11 mouse cellular contexts compared by ENCODE assay signal in the genomic region with DNA sequence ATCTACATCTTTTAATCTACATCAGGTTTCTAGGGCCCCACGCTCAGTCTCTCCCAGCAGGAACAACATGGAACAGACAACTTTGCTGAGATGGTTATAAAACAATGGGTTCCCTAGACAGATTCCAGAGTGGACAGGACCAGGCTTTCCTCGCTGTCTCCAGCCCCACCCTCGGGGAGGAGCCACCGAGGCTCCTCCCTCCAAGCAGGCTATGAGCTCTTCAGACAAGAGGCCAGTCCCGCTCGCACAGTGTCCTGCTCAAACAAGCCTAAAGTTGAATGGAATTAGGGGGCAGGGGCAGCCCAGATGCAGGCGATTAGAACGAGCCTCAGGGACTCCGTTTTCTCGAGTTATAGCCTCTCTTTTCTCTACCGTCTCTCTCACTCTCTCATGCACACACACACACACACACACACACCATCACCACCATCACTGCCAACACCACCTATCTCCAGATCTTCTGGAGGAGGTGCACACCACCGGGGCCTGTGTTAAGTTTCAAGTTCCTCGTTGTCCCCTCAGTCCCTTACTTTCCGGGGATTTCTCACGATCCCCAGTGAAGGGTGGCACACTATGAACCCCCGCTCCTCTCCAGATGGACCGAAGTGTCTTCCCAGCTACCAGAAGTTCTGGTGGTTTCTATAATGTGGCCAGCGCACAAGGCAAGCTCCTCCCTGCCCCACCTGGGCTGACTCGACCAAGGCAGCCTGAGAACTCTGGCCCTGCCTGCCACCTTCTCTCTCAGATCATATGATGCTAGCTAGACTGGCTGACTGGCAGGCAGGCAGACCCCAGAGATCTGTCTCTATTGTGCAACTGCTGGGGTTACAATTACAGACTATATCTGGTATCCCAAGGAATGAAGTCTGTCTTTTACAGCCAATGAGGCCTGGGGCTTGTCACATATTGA. TPM values are rescaled to one million over a fixed set of nuclear protein-coding genes. Genes with fewer than 3 reads are reported as not detected.
A peak's percentile ranks its signal among the peaks of the same experiment; 100 is the strongest.
DNase-seq lines count a peak whose midpoint lies in the region; ATAC-seq lines count a peak whose summit lies in the region.
"Had no signal": no experiment of that assay in that cellular context is flagged by ENCODE, and none has a peak within 500 bp of the region (broad histone marks: within the 10 kb centered on the region; RNA-seq: fewer than 3 reads in every experiment).

No protein-coding gene starts in this region.

- H3K4me1 ChIP-seq in hindbrain, embryonic 12.5 days: peaks cover 54% of the 10 kb centered on the region
- H3K4me1 ChIP-seq in midbrain, embryonic 16.5 days (ENCODE audit: control insufficient read depth, insufficient read depth, low read length): peaks cover 55% of the 10 kb centered on the region

- ATAC-seq in frontal cortex, adult (ENCODE audit: low TSS enrichment): peak; percentile 36
- ATAC-seq in hindbrain, embryonic 12.5 days (ENCODE audit: low FRiP score): peak; percentile 57
- ATAC-seq in midbrain, embryonic 16.5 days: peak; percentile 50

- intact Hi-C loops in left cerebral cortex, postnatal 36 days (cut with DNase I): no loop called here

- WGBS in hindbrain, embryonic 12.5 days: 29% methylated on average over 19 of the region's 19 CpGs
- WGBS in midbrain, embryonic 16.5 days: 16% methylated on average over 19 of the region's 19 CpGs

- H3K27me3 ChIP-seq in hindbrain, embryonic 12.5 days: no peaks in the 10 kb centered on the region
- no peaks in the 10 kb centered on the region for H3K27me3 ChIP-seq in midbrain, embryonic 16.5 days (ENCODE audit: control insufficient read depth, insufficient read depth, low read depth, low read length)

- H3K4me3 ChIP-seq in hindbrain, embryonic 12.5 days: no peak overlapping the region
- H3K4me3 ChIP-seq in midbrain, embryonic 16.5 days (ENCODE audit: low read depth, low read length): no peak overlapping the region
- H3K4me3 ChIP-seq: heart, adult 2 months had no signal

- peak overlapping the region; percentile 88 for H3K27ac ChIP-seq in hindbrain, embryonic 12.5 days
- peak overlapping the region; percentile 63 for H3K27ac ChIP-seq in midbrain, embryonic 16.5 days (ENCODE audit: low read length)
- H3K27ac ChIP-seq: heart, adult 2 months had no signal

- H3K9me3 ChIP-seq in hindbrain, embryonic 12.5 days (replicated peaks): no peaks in the 10 kb centered on the region
- no peaks in the 10 kb centered on the region for H3K9me3 ChIP-seq in midbrain, embryonic 16.5 days (replicated peaks; ENCODE audit: control insufficient read depth, low read length, poor library complexity, severe bottlenecking)

- 0 out of 2 replicates have a peak overlapping the region, but pooled peaks have one; percentile 36 for H3K9ac ChIP-seq in hindbrain, embryonic 12.5 days
- H3K9ac ChIP-seq in midbrain, embryonic 16.5 days (ENCODE audit: low read depth, low read length): peak overlapping the region; percentile 39; the same call in 1 of the 2 replicates

- no peak for DNase-seq in frontal cortex, postnatal 14 days (ENCODE audit: low spot score in 2 of 2)
- DNase-seq in embryo, embryonic 10.5 days (ENCODE audit: low spot score): peak; percentile 80
- no peak for DNase-seq in gastrocnemius, postnatal 4 days (ENCODE audit: low spot score in 2 of 2)
- DNase-seq in ovary, postnatal 14 days (ENCODE audit: low spot score): no peak
- DNase-seq in left cerebral cortex, postnatal 36 days (ENCODE audit: low spot score in 2 of 2): no peak

- peaks cover 3% of the 10 kb centered on the region for H3K36me3 ChIP-seq in hindbrain, embryonic 12.5 days
- peaks cover 2% of the 10 kb centered on the region; the same call in 1 of the 2 replicates for H3K36me3 ChIP-seq in midbrain, embryonic 16.5 days (ENCODE audit: control insufficient read depth, insufficient read depth, low read length)

- 0 out of 2 replicates have a peak overlapping the region, but pooled peaks have one; percentile 11 for H3K4me2 ChIP-seq in hindbrain, embryonic 12.5 days (replicated peaks)
- H3K4me2 ChIP-seq in midbrain, embryonic 16.5 days (ENCODE audit: low read length): peak overlapping the region; percentile 29

RNA-seq across cellular contexts. Expression of a gene that starts 38.7 kb away (rescaled TPM):
- polyA plus RNA-seq in hindbrain, embryonic 12.5 days (2016; fragmentation: Nextera tagmentation; extraction: Ambion mirVana): 1.8 and 2.3 TPM in 2 replicates
- 1.0 and 1.6 TPM in 2 replicates for polyA plus RNA-seq in midbrain, embryonic 16.5 days (2015; fragmentation: Nextera tagmentation; extraction: Ambion mirVana)
- under 1 TPM; 0.91 to 0.98 TPM for total RNA-seq in gastrocnemius, postnatal 4 days (2021)
- under 1 TPM; 0.59 to 0.95 TPM for total RNA-seq in left cerebral cortex, postnatal 36 days (2021)
- total RNA-seq: megakaryocyte progenitor cell, adult 5-6 weeks had no signal
- polyA plus RNA-seq: Patski had no signal

RNA-seq across cellular contexts. Expression of a gene that starts 42.0 kb away (rescaled TPM):
- 2.0 and 2.3 TPM in 2 replicates for polyA plus RNA-seq in hindbrain, embryonic 12.5 days (2016; fragmentation: Nextera tagmentation; extraction: Ambion mirVana)
- 5.1 and 5.8 TPM in 2 replicates for polyA plus RNA-seq in midbrain, embryonic 16.5 days (2015; fragmentation: Nextera tagmentation; extraction: Ambion mirVana)
- under 1 TPM; 0.64 to 0.70 TPM for total RNA-seq in gastrocnemius, postnatal 4 days (2021)
- total RNA-seq in left cerebral cortex, postnatal 36 days (2021): 1 to 10 TPM; 7.1 to 10.0 TPM
- total RNA-seq: megakaryocyte progenitor cell, adult 5-6 weeks had no signal
- polyA plus RNA-seq: Patski had no signal

Comparison
In these comparisons a context has a peak if more than half of its experiments do, and no peak if none do; other contexts are left out.
1. RNA of a gene that starts 42.0 kb away (total RNA-seq): 7.1 to 10.0 TPM in left cerebral cortex, postnatal 36 days; 0.64 to 0.70 TPM in gastrocnemius, postnatal 4 days; every median in the first group is over 4 times any median in the second.
2. Peak in every context shown above with its lines, with median percentiles within 50 percentile points of each other: ATAC-seq.